Mouse (Mus musculus) hindbrain, embryonic 16.5 days (tissue): ENCODE results near the gene Snrnp48. TPM values are rescaled to one million over a fixed set of nuclear protein-coding genes. Genes with fewer than 3 reads are reported as not detected.

Source experiments
- ATAC-seq: fragments of 200-750 bp; cut with Nextera tagmentation; 2 replicates; pipeline ENCODE4 v1.8.0; 2017; ENCODE audit warnings: moderate TSS enrichment, moderate library complexity
- H3K27ac ChIP-seq: fragments of 300-500 bp; sonication (generic); 2 replicates; pipeline ENCODE4 v1.5.1; 2014; ENCODE audit warnings: low read depth, mild to moderate bottlenecking, control low read depth, low read length, moderate library complexity
- H3K27me3 ChIP-seq: fragments of 300-500 bp; sonication (generic); replicated peaks from 2 replicates; pipeline ENCODE4 v1.6.1; 2014; ENCODE audit warnings: low read length; ENCODE audit not compliant: control insufficient read depth, insufficient read depth
- H3K36me3 ChIP-seq: fragments of 300-500 bp; sonication (generic); 2 replicates; pipeline ENCODE4 v1.6.1; 2014; ENCODE audit warnings: mild to moderate bottlenecking, low read length, moderate library complexity, mixed read lengths; ENCODE audit not compliant: control insufficient read depth, insufficient read depth
- H3K4me1 ChIP-seq: fragments of 300-500 bp; sonication (generic); 2 replicates; pipeline ENCODE4 v1.6.1; 2014; ENCODE audit warnings: low read depth, low read length; ENCODE audit not compliant: control insufficient read depth, insufficient read depth
- H3K4me2 ChIP-seq: fragments of 300-500 bp; sonication (generic); 2 replicates; pipeline ENCODE4 v1.6.1; 2014; ENCODE audit warnings: mild to moderate bottlenecking, low read length, control low read depth, moderate library complexity
- H3K4me3 ChIP-seq: fragments of 300-500 bp; sonication (generic); 2 replicates; pipeline ENCODE4 v1.5.1; 2014; ENCODE audit warnings: mild to moderate bottlenecking, low read length, control low read depth, moderate library complexity
- H3K9ac ChIP-seq: fragments of 300-500 bp; sonication (generic); 2 replicates; pipeline ENCODE4 v1.6.1; 2014; ENCODE audit warnings: low read depth, mild to moderate bottlenecking, control low read depth, low read length, moderate library complexity
- H3K9me3 ChIP-seq: fragments of 300-500 bp; sonication (generic); 2 replicates; pipeline ENCODE4 v1.6.1; 2014; ENCODE audit warnings: mild to moderate bottlenecking, low read length, moderate library complexity; ENCODE audit not compliant: control insufficient read depth
- WGBS: fragments of 180-500 bp; shearing (Covaris S2); extraction: QIAGEN DNeasy Blood & Tissue Kit; methylation state at CpG from one replicate; pipeline ENCODE4 v1.1.7; 2014; 5-methylcytosine and 5-hydroxymethylcytosine counted together
- polyA plus RNA-seq: library from polyadenylated mRNA; unstranded; fragments of >200 nt; fragmentation: Nextera tagmentation; extraction: Ambion mirVana; gene quantifications from 2 replicates; pipeline ENCODE4 v1.2.1, GENCODE M21; 2015

Snrnp48 gene
- 23.1 and 25.2 TPM in 2 replicates for polyA plus RNA-seq

- no peaks in the 10 kb centered on the region for H3K9me3 ChIP-seq
- under 1% methylated on average over 56 of the region's 59 CpGs for WGBS
- peak within 1 kb of the TSS; percentile 71 for H3K4me2 ChIP-seq
- H3K27me3 ChIP-seq = no peaks in the 10 kb centered on the region
- peak; percentile 100 for ATAC-seq
- peak within 1 kb of the TSS; percentile 94 for H3K27ac ChIP-seq
- H3K4me1 ChIP-seq = peaks cover 8% of the 10 kb centered on the region
- H3K9ac ChIP-seq = peak within 1 kb of the TSS; percentile 94
- H3K4me3 ChIP-seq = peak within 1 kb of the TSS; percentile 94
- no peaks in the 10 kb centered on the region for H3K36me3 ChIP-seq
Observed at GRCm38 (mm10) chr13:38204702-38205482, at the start of gene Snrnp48. Gene Snrnp48, plus strand, starts transcription at chr13:38204938.

- Histone ChIP-seq H3K4me2 (no peak overlapping the region), H3K9me3 (no peaks in the 10 kb centered on the region), H3K27me3 (peaks cover 44% of the 10 kb centered on the region), H3K4me1 (peaks cover 18% of the 10 kb centered on the region), H3K36me3 (no peaks in the 10 kb centered on the region), H3K27ac (no peak overlapping the region), H3K4me3 (no peak overlapping the region), H3K9ac (no peak overlapping the region)
- no peak for ATAC-seq
- WGBS = 8% methylated on average over 2 of the region's 2 CpGs
Observed at GRCm38 (mm10) chr13:38155523-38155922, 49.2 kb upstream of the Snrnp48 start.

GRCm38 (mm10) chr13:38157635-38158034 is 47.1 kb upstream of the Snrnp48 start:
- H3K27me3 ChIP-seq = peaks cover 36% of the 10 kb centered on the region
- WGBS = 18% methylated on average over 6 of the region's 6 CpGs

GRCm38 (mm10) chr13:38162002-38162401 is 42.7 kb upstream of the Snrnp48 start:
- no peaks in the 10 kb centered on the region for H3K4me1 ChIP-seq
- H3K36me3 ChIP-seq = no peaks in the 10 kb centered on the region
- H3K9ac ChIP-seq = no peak overlapping the region
- no peaks in the 10 kb centered on the region for H3K9me3 ChIP-seq
- H3K4me3 ChIP-seq = no peak overlapping the region
- no peak overlapping the region for H3K4me2 ChIP-seq
- H3K27me3 ChIP-seq = peaks cover 12% of the 10 kb centered on the region
- no peak overlapping the region for H3K27ac ChIP-seq
- no peak for ATAC-seq
- WGBS = 75% methylated on average over 2 of the region's 2 CpGs

More at GRCm38 (mm10) chr13:38157635-38158034, 47.1 kb upstream of the Snrnp48 start:
- H3K36me3 ChIP-seq = no peaks in the 10 kb centered on the region
- H3K9me3 ChIP-seq = no peaks in the 10 kb centered on the region
- H3K4me1 ChIP-seq = peaks cover 2% of the 10 kb centered on the region
- H3K4me3 ChIP-seq = no peak overlapping the region
- no peak overlapping the region for H3K27ac ChIP-seq
- no peak overlapping the region for H3K4me2 ChIP-seq
- H3K9ac ChIP-seq = no peak overlapping the region
- no peak for ATAC-seq

- Histone ChIP-seq H3K9me3 (no peaks in the 10 kb centered on the region), H3K4me1 (no peaks in the 10 kb centered on the region), H3K4me2 (no peak overlapping the region), H3K9ac (no peak overlapping the region), H3K27me3 (peaks cover 10% of the 10 kb centered on the region), H3K36me3 (no peaks in the 10 kb centered on the region), H3K27ac (no peak overlapping the region), H3K4me3 (no peak overlapping the region)
- 44% methylated on average over 11 of the region's 11 CpGs for WGBS
- ATAC-seq = peak; percentile 42; the same call in 1 of the 2 replicates
Observed at GRCm38 (mm10) chr13:38162668-38163067, 42.1 kb upstream of the Snrnp48 start.

GRCm38 (mm10) chr13:38164932-38165331 is 39.8 kb upstream of the Snrnp48 start:
- Histone ChIP-seq H3K27me3 (no peaks in the 10 kb centered on the region), H3K36me3 (no peaks in the 10 kb centered on the region), H3K27ac (no peak overlapping the region), H3K4me1 (no peaks in the 10 kb centered on the region), H3K9me3 (no peaks in the 10 kb centered on the region), H3K9ac (no peak overlapping the region), H3K4me2 (no peak overlapping the region), H3K4me3 (no peak overlapping the region)
- no peak for ATAC-seq
- 67% methylated on average over 10 of the region's 11 CpGs for WGBS

- H3K9me3 ChIP-seq = no peaks in the 10 kb centered on the region
- no peak overlapping the region for H3K4me3 ChIP-seq
- H3K4me1 ChIP-seq = no peaks in the 10 kb centered on the region
- no peak for ATAC-seq
- 92% methylated on average over 3 of the region's 3 CpGs for WGBS
- H3K4me2 ChIP-seq = no peak overlapping the region
- no peaks in the 10 kb centered on the region for H3K27me3 ChIP-seq
- no peak overlapping the region for H3K27ac ChIP-seq
- no peaks in the 10 kb centered on the region for H3K36me3 ChIP-seq
- H3K9ac ChIP-seq = no peak overlapping the region
Observed at GRCm38 (mm10) chr13:38167056-38167455, 37.7 kb upstream of the Snrnp48 start.

GRCm38 (mm10) chr13:38170707-38171144 is 34.0 kb upstream of the Snrnp48 start:
- Histone ChIP-seq H3K4me3 (no peak overlapping the region), H3K9ac (no peak overlapping the region), H3K27ac (no peak overlapping the region), H3K4me2 (no peak overlapping the region), H3K4me1 (no peaks in the 10 kb centered on the region), H3K36me3 (no peaks in the 10 kb centered on the region), H3K27me3 (no peaks in the 10 kb centered on the region), H3K9me3 (no peaks in the 10 kb centered on the region)
- no peak for ATAC-seq
- WGBS = 47% methylated on average over 4 of the region's 4 CpGs

GRCm38 (mm10) chr13:38193406-38193805 is 11.3 kb upstream of the Snrnp48 start:
- peaks cover 26% of the 10 kb centered on the region for H3K9me3 ChIP-seq
- H3K9ac ChIP-seq = no peak overlapping the region
- no peaks in the 10 kb centered on the region for H3K4me1 ChIP-seq
- ATAC-seq = no peak
- WGBS = 84% methylated on average over 10 of the region's 10 CpGs
- no peak overlapping the region for H3K27ac ChIP-seq
- no peak overlapping the region for H3K4me3 ChIP-seq
- no peaks in the 10 kb centered on the region for H3K36me3 ChIP-seq
- H3K4me2 ChIP-seq = no peak overlapping the region
- no peaks in the 10 kb centered on the region for H3K27me3 ChIP-seq
